Mouse (Mus musculus): ENCODE results near the gene Sde2. TPM values are rescaled to one million over a fixed set of nuclear protein-coding genes. Genes with fewer than 3 reads are reported as not detected.
"Not testable (repeated sequence)": the region's sequence is repeated elsewhere in the genome, so short reads cannot be mapped to it uniquely, and the experiment has no call there.

Sde2 gene
- polyA plus RNA-seq, 1 experiment from 2014 or later = 22.3 TPM

- ATAC-seq (ENCODE audit: insufficient number of reproducible peaks, insufficient read depth, low FRiP score, low read depth) = no peak
- no peaks in the 10 kb centered on the region for H3K36me3 ChIP-seq (ENCODE audit: control insufficient read depth, insufficient read depth, low read length)
- no peak overlapping the region for H3K27ac ChIP-seq (replicated peaks in 1 of 2; ENCODE audit: control insufficient read depth in 1 of 2, insufficient read depth in 1 of 2, low read depth in 2 of 2, low read length in 2 of 2)
- no peak overlapping the region for H3K4me2 ChIP-seq (ENCODE audit: low read length)
- H3K9ac ChIP-seq (ENCODE audit: low read length) = no peak overlapping the region
- H3K4me3 ChIP-seq (ENCODE audit: control insufficient read depth in 1 of 2, insufficient read depth in 1 of 2, low read depth in 1 of 2, low read length in 2 of 2) = no peak overlapping the region
- peaks cover 28% of the 10 kb centered on the region for H3K27me3 ChIP-seq (ENCODE audit: control insufficient read depth, insufficient read depth, low read length)
- peaks cover 9 to 14% of the 10 kb centered on the region in 2 experiments for H3K4me1 ChIP-seq (ENCODE audit: control insufficient read depth in 2 of 2, insufficient read depth in 2 of 2, low read length in 2 of 2)
- WGBS = 39% methylated on average over 6 of the region's 6 CpGs
- no peaks in the 10 kb centered on the region for H3K9me3 ChIP-seq (ENCODE audit: control insufficient read depth, low read length)
Measured at GRCm38 (mm10) chr1:180889841-180890240, 38.9 kb downstream of the Sde2 start.

DNA sequence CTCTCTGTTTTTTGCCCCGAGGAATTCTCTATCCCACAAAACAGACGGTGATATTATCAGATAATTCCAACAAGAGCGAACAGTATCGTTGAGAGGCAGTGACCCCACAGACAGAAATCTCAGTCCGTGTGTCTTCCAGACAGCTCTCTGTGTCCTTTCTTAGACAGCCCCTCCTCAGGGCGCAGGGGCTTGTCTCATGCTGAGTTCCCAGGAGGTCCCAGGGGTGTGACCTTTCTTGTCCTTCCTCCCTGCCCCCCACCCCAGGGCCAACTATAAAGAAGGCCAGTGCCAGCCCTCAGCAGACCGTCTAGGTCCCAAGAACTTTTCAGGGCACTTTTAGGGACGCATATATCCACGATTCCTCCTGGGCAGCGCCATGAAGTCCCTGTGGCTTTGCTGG, 41.9 kb downstream of the Sde2 start, which contains the start of gene Lefty2:
Lefty2 (plus strand) TSS at position 301 of the 400 bp plus-strand sequence.
- Histone ChIP-seq H3K27me3 (ENCODE audit: control insufficient read depth, insufficient read depth, low read length) (peaks cover 39% of the 10 kb centered on the region), H3K27ac (replicated peaks in 1 of 2; ENCODE audit: control insufficient read depth in 1 of 2, insufficient read depth in 1 of 2, low read depth in 2 of 2, low read length in 2 of 2) (no peak within 1 kb of the TSS), H3K4me1 (ENCODE audit: control insufficient read depth in 2 of 2, insufficient read depth in 2 of 2, low read length in 2 of 2) (peaks cover 9 to 14% of the 10 kb centered on the region in 2 experiments), H3K36me3 (ENCODE audit: control insufficient read depth, insufficient read depth, low read length) (no peaks in the 10 kb centered on the region), H3K9ac (ENCODE audit: low read length) (no peak within 1 kb of the TSS), H3K4me3 (ENCODE audit: control insufficient read depth in 1 of 2, insufficient read depth in 1 of 2, low read depth in 1 of 2, low read length in 2 of 2) (no peak within 1 kb of the TSS), H3K9me3 (ENCODE audit: control insufficient read depth, low read length) (no peaks in the 10 kb centered on the region), H3K4me2 (ENCODE audit: low read length) (no peak within 1 kb of the TSS)
- 37% methylated on average over 10 of the region's 10 CpGs for WGBS
- ATAC-seq (ENCODE audit: insufficient number of reproducible peaks, insufficient read depth, low FRiP score, low read depth) = no peak

DNA sequence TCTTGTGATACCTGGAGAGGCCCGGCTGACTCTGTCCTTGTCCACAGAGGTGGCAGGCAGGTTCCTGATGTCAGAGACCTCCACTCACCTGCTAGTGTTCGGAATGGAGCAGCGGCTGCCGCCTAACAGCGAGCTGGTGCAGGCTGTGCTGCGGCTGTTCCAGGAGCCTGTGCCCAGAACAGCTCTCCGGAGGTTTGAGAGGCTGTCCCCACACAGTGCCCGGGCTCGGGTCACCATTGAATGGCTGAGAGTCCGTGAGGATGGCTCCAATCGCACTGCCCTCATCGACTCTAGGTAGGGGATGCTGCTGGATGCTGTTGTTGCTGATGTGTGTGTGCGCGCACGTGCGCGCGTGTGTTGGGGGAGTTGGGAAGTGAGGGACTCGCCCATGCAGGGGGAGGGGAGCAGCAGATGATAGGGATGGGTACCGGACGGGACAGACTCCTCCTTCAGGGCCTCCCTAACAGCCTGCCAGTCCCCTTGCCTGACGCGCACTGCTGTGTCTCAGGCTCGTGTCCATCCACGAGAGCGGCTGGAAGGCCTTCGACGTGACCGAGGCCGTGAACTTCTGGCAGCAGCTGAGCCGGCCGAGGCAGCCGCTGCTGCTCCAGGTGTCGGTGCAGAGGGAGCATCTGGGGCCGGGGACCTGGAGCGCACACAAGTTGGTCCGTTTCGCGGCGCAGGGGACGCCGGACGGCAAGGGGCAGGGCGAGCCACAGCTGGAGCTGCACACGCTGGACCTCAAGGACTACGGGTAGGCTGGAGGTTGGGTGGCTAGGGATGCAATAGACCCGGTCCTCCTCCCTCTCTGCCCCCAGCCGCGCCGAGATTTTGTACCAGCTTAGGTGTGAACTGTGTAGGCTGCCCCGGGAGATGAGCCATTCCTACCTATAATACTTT, 43.4 kb downstream of the Sde2 start:
- ATAC-seq (ENCODE audit: insufficient number of reproducible peaks, insufficient read depth, low FRiP score, low read depth); H3K27ac ChIP-seq (replicated peaks in 1 of 2; ENCODE audit: control insufficient read depth in 1 of 2, insufficient read depth in 1 of 2, low read depth in 2 of 2, low read length in 2 of 2); H3K9ac ChIP-seq (ENCODE audit: low read length); H3K4me1 ChIP-seq (ENCODE audit: control insufficient read depth in 2 of 2, insufficient read depth in 2 of 2, low read length in 2 of 2); H3K36me3 ChIP-seq (ENCODE audit: control insufficient read depth, insufficient read depth, low read length); H3K9me3 ChIP-seq (ENCODE audit: control insufficient read depth, low read length): not testable (repeated sequence)
- peaks cover 39% of the 10 kb centered on the region for H3K27me3 ChIP-seq (ENCODE audit: control insufficient read depth, insufficient read depth, low read length)
- peak overlapping the region; percentile 5 to 22; a peak in 3 of 4 replicates for H3K4me3 ChIP-seq (ENCODE audit: control insufficient read depth in 1 of 2, insufficient read depth in 1 of 2, low read depth in 1 of 2, low read length in 2 of 2)
- H3K4me2 ChIP-seq (ENCODE audit: low read length) = peak overlapping the region; percentile 49
- 2% methylated on average over 43 of the region's 51 CpGs for WGBS

- no peak overlapping the region for H3K9ac ChIP-seq (ENCODE audit: low read length)
- no peak overlapping the region for H3K4me3 ChIP-seq (ENCODE audit: control insufficient read depth in 1 of 2, insufficient read depth in 1 of 2, low read depth in 1 of 2, low read length in 2 of 2)
- ATAC-seq (ENCODE audit: insufficient number of reproducible peaks, insufficient read depth, low FRiP score, low read depth) = no peak
- WGBS = 2% methylated on average over 4 of the region's 4 CpGs
- H3K9me3 ChIP-seq (ENCODE audit: control insufficient read depth, low read length) = no peaks in the 10 kb centered on the region
- no peak overlapping the region for H3K27ac ChIP-seq (replicated peaks in 1 of 2; ENCODE audit: control insufficient read depth in 1 of 2, insufficient read depth in 1 of 2, low read depth in 2 of 2, low read length in 2 of 2)
- H3K36me3 ChIP-seq (ENCODE audit: control insufficient read depth, insufficient read depth, low read length) = peaks cover 2% of the 10 kb centered on the region
- no peak overlapping the region for H3K4me2 ChIP-seq (ENCODE audit: low read length)
- H3K27me3 ChIP-seq (ENCODE audit: control insufficient read depth, insufficient read depth, low read length) = no peaks in the 10 kb centered on the region
- peaks cover 8 to 15% of the 10 kb centered on the region in 2 experiments for H3K4me1 ChIP-seq (ENCODE audit: control insufficient read depth in 2 of 2, insufficient read depth in 2 of 2, low read length in 2 of 2)
Measured at GRCm38 (mm10) chr1:180901107-180901506, 50.2 kb downstream of the Sde2 start.

DNA sequence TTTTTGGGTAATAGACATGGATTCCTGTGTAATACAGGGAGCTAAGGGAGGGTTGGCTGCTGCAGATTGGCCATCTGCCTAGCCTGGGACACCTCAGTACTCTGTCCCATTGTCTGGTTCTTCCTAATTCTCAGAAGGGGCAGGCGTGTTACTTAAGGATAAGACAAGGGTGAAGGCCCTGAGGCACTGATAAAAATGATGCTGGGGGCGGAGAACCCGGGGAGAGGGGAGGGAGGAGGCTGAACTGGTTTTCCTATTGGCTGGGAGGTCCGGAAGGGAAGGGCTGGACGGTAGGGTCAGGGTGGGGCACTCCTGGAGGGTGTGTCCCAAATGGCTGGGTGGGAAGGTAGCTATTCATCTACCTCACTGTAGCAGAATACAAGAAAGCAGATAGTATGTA, 52.0 kb downstream of the Sde2 start:
- no peak overlapping the region for H3K27ac ChIP-seq (replicated peaks in 1 of 2; ENCODE audit: control insufficient read depth in 1 of 2, insufficient read depth in 1 of 2, low read depth in 2 of 2, low read length in 2 of 2)
- H3K4me3 ChIP-seq (ENCODE audit: control insufficient read depth in 1 of 2, insufficient read depth in 1 of 2, low read depth in 1 of 2, low read length in 2 of 2) = no peak overlapping the region
- WGBS = 22% methylated on average over 5 of the region's 5 CpGs
- peaks cover 8 to 15% of the 10 kb centered on the region in 2 experiments for H3K4me1 ChIP-seq (ENCODE audit: control insufficient read depth in 2 of 2, insufficient read depth in 2 of 2, low read length in 2 of 2)
- H3K27me3 ChIP-seq (ENCODE audit: control insufficient read depth, insufficient read depth, low read length) = no peaks in the 10 kb centered on the region
- H3K9ac ChIP-seq (ENCODE audit: low read length) = no peak overlapping the region
- no peaks in the 10 kb centered on the region for H3K9me3 ChIP-seq (ENCODE audit: control insufficient read depth, low read length)
- H3K4me2 ChIP-seq (ENCODE audit: low read length) = no peak overlapping the region
- no peak for ATAC-seq (ENCODE audit: insufficient number of reproducible peaks, insufficient read depth, low FRiP score, low read depth)
- H3K36me3 ChIP-seq (ENCODE audit: control insufficient read depth, insufficient read depth, low read length) = peaks cover 20% of the 10 kb centered on the region

GRCm38 (mm10) chr1:180903666-180904038, 52.7 kb downstream of the Sde2 start:
- H3K27ac ChIP-seq (replicated peaks in 1 of 2; ENCODE audit: control insufficient read depth in 1 of 2, insufficient read depth in 1 of 2, low read depth in 2 of 2, low read length in 2 of 2) = peak overlapping the region; percentile 57 to 69; a peak in 3 of 4 replicates
- H3K4me2 ChIP-seq (ENCODE audit: low read length) = peak overlapping the region; percentile 92
- H3K4me3 ChIP-seq (ENCODE audit: control insufficient read depth in 1 of 2, insufficient read depth in 1 of 2, low read depth in 1 of 2, low read length in 2 of 2) = peak overlapping the region; percentile 8 to 77; a peak in 3 of 4 replicates
- no peaks in the 10 kb centered on the region for H3K27me3 ChIP-seq (ENCODE audit: control insufficient read depth, insufficient read depth, low read length)
- peaks cover 28% of the 10 kb centered on the region for H3K36me3 ChIP-seq (ENCODE audit: control insufficient read depth, insufficient read depth, low read length)
- no peak for ATAC-seq (ENCODE audit: insufficient number of reproducible peaks, insufficient read depth, low FRiP score, low read depth)
- no peaks in the 10 kb centered on the region for H3K9me3 ChIP-seq (ENCODE audit: control insufficient read depth, low read length)
- 43% methylated on average over 10 of the region's 10 CpGs for WGBS
- H3K9ac ChIP-seq (ENCODE audit: low read length) = peak overlapping the region; percentile 86
- peaks cover 8 to 15% of the 10 kb centered on the region in 2 experiments for H3K4me1 ChIP-seq (ENCODE audit: control insufficient read depth in 2 of 2, insufficient read depth in 2 of 2, low read length in 2 of 2)

GRCm38 (mm10) chr1:180904039-180904814, 53.3 kb downstream of the Sde2 start, which contains the start of gene Pycr2:
Gene Pycr2, plus strand, starts transcription at chr1:180904293.
- peaks cover 28% of the 10 kb centered on the region for H3K36me3 ChIP-seq (ENCODE audit: control insufficient read depth, insufficient read depth, low read length)
- peak within 1 kb of the TSS; percentile 86 for H3K9ac ChIP-seq (ENCODE audit: low read length)
- peaks cover 8 to 15% of the 10 kb centered on the region in 2 experiments for H3K4me1 ChIP-seq (ENCODE audit: control insufficient read depth in 2 of 2, insufficient read depth in 2 of 2, low read length in 2 of 2)
- ATAC-seq (ENCODE audit: insufficient number of reproducible peaks, insufficient read depth, low FRiP score, low read depth) = peak; percentile 98
- H3K9me3 ChIP-seq (ENCODE audit: control insufficient read depth, low read length) = no peaks in the 10 kb centered on the region
- H3K27me3 ChIP-seq (ENCODE audit: control insufficient read depth, insufficient read depth, low read length) = no peaks in the 10 kb centered on the region
- H3K4me3 ChIP-seq (ENCODE audit: control insufficient read depth in 1 of 2, insufficient read depth in 1 of 2, low read depth in 1 of 2, low read length in 2 of 2) = peak within 1 kb of the TSS; percentile 77 to 95
- WGBS = under 1% methylated on average over 52 of the region's 52 CpGs
- H3K4me2 ChIP-seq (ENCODE audit: low read length) = peak within 1 kb of the TSS; percentile 92
- peak within 1 kb of the TSS; percentile 58 to 69 for H3K27ac ChIP-seq (replicated peaks in 1 of 2; ENCODE audit: control insufficient read depth in 1 of 2, insufficient read depth in 1 of 2, low read depth in 2 of 2, low read length in 2 of 2)

Data from heart, embryonic 14.5 days (tissue).